Mouse (Mus musculus): Measurements from ENCODE around the gene C2cd4b.

- TF ChIP-seq CTCF (IDR thresholded peaks at IDR 0.05; ENCODE audit: low read depth) (peak; percentile 97), EP300 (optimal IDR thresholded peaks at IDR 0.05) (no peak)
These were observed 48.0 kb upstream of the C2cd4b start for GRCm38 (mm10) chr9:67711051-67711877.
